Mouse (Mus musculus): ENCODE results near the gene Tpmt. TPM values are rescaled to one million over a fixed set of nuclear protein-coding genes. Genes with fewer than 3 reads are reported as not detected.

The Tpmt gene
- 3.0 TPM for polyA plus RNA-seq (2017; shearing (Covaris generic))

GRCm38 (mm10) chr13:47044617-47044947, at the start of gene Tpmt:
TSS of gene Tpmt (minus strand) at chr13:47044737.

GRCm38 (mm10) chr13:47043030-47043680, 1.4 kb downstream of the Tpmt start, which contains the start of gene Kdm1b:
TSS of gene Kdm1b (plus strand) at chr13:47043499.

GRCm38 (mm10) chr13:47014334-47015194, 30.0 kb downstream of the Tpmt start, which contains the start of gene Nhlrc1:
TSS of gene Nhlrc1 (minus strand) at chr13:47014850.

Other genes starting within 250 kb of the Tpmt start
- 4.9 TPM for gene Kif13a, start 114.9 kb downstream of the Tpmt start, polyA plus RNA-seq (2017; shearing (Covaris generic))
- gene Nhlrc1, start 29.9 kb downstream of the Tpmt start, polyA plus RNA-seq (2017; shearing (Covaris generic)), result 0.76 TPM
- gene Kdm1b, start 1.2 kb downstream of the Tpmt start, polyA plus RNA-seq (2017; shearing (Covaris generic)), result 39.9 TPM
- gene Dek, start 61.5 kb upstream of the Tpmt start, polyA plus RNA-seq (2017; shearing (Covaris generic)), result 81.8 TPM
- 0.28 TPM for gene Rnf144b, start 77.9 kb upstream of the Tpmt start, polyA plus RNA-seq (2017; shearing (Covaris generic))

Data from inflammation-experienced regulatory T-cells, adult 16 weeks (primary cell).